ENCODE assay signal across 9 mouse cellular contexts in genomic region chr1:55838168-55838567, GRCm38 (mm10).
A peak's percentile ranks its signal among the peaks of the same experiment; 100 is the strongest.
DNase-seq lines count a peak whose midpoint lies in the region; ATAC-seq and TF ChIP-seq lines count a peak whose summit lies in the region.
"Had no signal": no experiment of that assay in that cellular context is flagged by ENCODE, and none has a peak within 500 bp of the region (broad histone marks: within the 10 kb centered on the region; RNA-seq: fewer than 3 reads in every experiment).

No protein-coding gene starts in this region.

- H3K36me3 ChIP-seq in forebrain, embryonic 12.5 days (replicated peaks) = no peaks in the 10 kb centered on the region
- no peaks in the 10 kb centered on the region for H3K36me3 ChIP-seq in hindbrain, embryonic 14.5 days (replicated peaks; ENCODE audit: control insufficient read depth, insufficient read depth)
- H3K36me3 ChIP-seq in midbrain, embryonic 11.5 days (ENCODE audit: control insufficient read depth, insufficient read depth, low read length) = no peaks in the 10 kb centered on the region
- H3K36me3 ChIP-seq in stomach, postnatal 0 days (ENCODE audit: control insufficient read depth, insufficient read depth, low read length) = no peaks in the 10 kb centered on the region
- H3K36me3 ChIP-seq: embryonic facial prominence, embryonic 15.5 days had no signal

- H3K9ac ChIP-seq in forebrain, embryonic 12.5 days = no peak overlapping the region
- no peak overlapping the region for H3K9ac ChIP-seq in hindbrain, embryonic 14.5 days
- H3K9ac ChIP-seq in midbrain, embryonic 11.5 days (ENCODE audit: low read length) = no peak overlapping the region
- no peak overlapping the region for H3K9ac ChIP-seq in stomach, postnatal 0 days (ENCODE audit: low read length)
- H3K9ac ChIP-seq: embryonic facial prominence, embryonic 15.5 days had no signal

- H3K4me3 ChIP-seq in forebrain, embryonic 12.5 days (replicated peaks) = no peak overlapping the region
- H3K4me3 ChIP-seq in hindbrain, embryonic 14.5 days (replicated peaks; ENCODE audit: low read length) = no peak overlapping the region
- no peak overlapping the region for H3K4me3 ChIP-seq in midbrain, embryonic 11.5 days (ENCODE audit: low read depth, low read length)
- H3K4me3 ChIP-seq in stomach, postnatal 0 days (ENCODE audit: low read depth, low read length) = no peak overlapping the region
- H3K4me3 ChIP-seq: embryonic facial prominence, embryonic 15.5 days had no signal

- no peaks in the 10 kb centered on the region for H3K4me1 ChIP-seq in forebrain, embryonic 12.5 days
- H3K4me1 ChIP-seq in hindbrain, embryonic 14.5 days (replicated peaks; ENCODE audit: control insufficient read depth, insufficient read depth, low read length) = no peaks in the 10 kb centered on the region
- no peaks in the 10 kb centered on the region for H3K4me1 ChIP-seq in midbrain, embryonic 11.5 days (ENCODE audit: control insufficient read depth, insufficient read depth, low read length)
- no peaks in the 10 kb centered on the region for H3K4me1 ChIP-seq in stomach, postnatal 0 days (replicated peaks; ENCODE audit: control insufficient read depth, insufficient read depth)
- H3K4me1 ChIP-seq: embryonic facial prominence, embryonic 15.5 days had no signal

- no peaks in the 10 kb centered on the region for H3K27me3 ChIP-seq in forebrain, embryonic 12.5 days
- H3K27me3 ChIP-seq in hindbrain, embryonic 14.5 days (ENCODE audit: control insufficient read depth, insufficient read depth, low read length) = no peaks in the 10 kb centered on the region
- no peaks in the 10 kb centered on the region for H3K27me3 ChIP-seq in midbrain, embryonic 11.5 days (ENCODE audit: control insufficient read depth, insufficient read depth, low read length)
- no peaks in the 10 kb centered on the region for H3K27me3 ChIP-seq in stomach, postnatal 0 days (ENCODE audit: control insufficient read depth, insufficient read depth, low read length)
- H3K27me3 ChIP-seq: embryonic facial prominence, embryonic 15.5 days had no signal

- DNase-seq in ovary, postnatal 36 days (ENCODE audit: low spot score) = peak; percentile 41
- DNase-seq in ovary, postnatal 10 days (ENCODE audit: low spot score) = no peak
- DNase-seq in brain, embryonic 18.5 days (ENCODE audit: low read depth, low spot score) = peak; percentile 42
- peak; percentile 82 for DNase-seq in hindbrain, embryonic 14.5 days (ENCODE audit: low spot score)
- peak; percentile 59 for DNase-seq in left cerebral cortex, adult 11 months (ENCODE audit: low spot score)
- peak; percentile 92 for DNase-seq in midbrain, embryonic 11.5 days (ENCODE audit: low spot score, missing footprints)
- DNase-seq in stomach, postnatal 0 days (ENCODE audit: low spot score) = peak; percentile 49

- peak; percentile 23; the same call in 1 of the 2 replicates for ATAC-seq in forebrain, embryonic 12.5 days (ENCODE audit: low FRiP score)
- ATAC-seq in hindbrain, embryonic 14.5 days (ENCODE audit: low FRiP score) = peak; percentile 48; the same call in 1 of the 2 replicates
- ATAC-seq in midbrain, embryonic 11.5 days (ENCODE audit: low FRiP score) = no peak
- no peak for ATAC-seq in stomach, postnatal 0 days (ENCODE audit: low FRiP score, low TSS enrichment)

- no peaks in the 10 kb centered on the region for H3K9me3 ChIP-seq in forebrain, embryonic 12.5 days
- H3K9me3 ChIP-seq in hindbrain, embryonic 14.5 days (ENCODE audit: control insufficient read depth, low read length) = no peaks in the 10 kb centered on the region
- no peaks in the 10 kb centered on the region for H3K9me3 ChIP-seq in midbrain, embryonic 11.5 days (ENCODE audit: control insufficient read depth, low read length)
- H3K9me3 ChIP-seq in stomach, postnatal 0 days (ENCODE audit: control insufficient read depth, low read length) = no peaks in the 10 kb centered on the region
- H3K9me3 ChIP-seq: embryonic facial prominence, embryonic 15.5 days had no signal

- H3K4me2 ChIP-seq in forebrain, embryonic 12.5 days = no peak overlapping the region
- H3K4me2 ChIP-seq in hindbrain, embryonic 14.5 days (replicated peaks) = no peak overlapping the region
- H3K4me2 ChIP-seq in midbrain, embryonic 11.5 days = no peak overlapping the region
- H3K4me2 ChIP-seq in stomach, postnatal 0 days (replicated peaks; ENCODE audit: low read depth) = no peak overlapping the region
- H3K4me2 ChIP-seq: embryonic facial prominence, embryonic 15.5 days had no signal

- peak; percentile 86 for TF ChIP-seq CTCF in stomach, postnatal 0 days (IDR thresholded peaks at IDR 0.05; ENCODE audit: low read depth)

- TF ChIP-seq EP300 in stomach, postnatal 0 days (optimal IDR thresholded peaks at IDR 0.05) = no peak

- no peak overlapping the region for H3K27ac ChIP-seq in forebrain, embryonic 12.5 days
- no peak overlapping the region for H3K27ac ChIP-seq in hindbrain, embryonic 14.5 days
- no peak overlapping the region for H3K27ac ChIP-seq in midbrain, embryonic 11.5 days (ENCODE audit: low read depth, low read length)
- no peak overlapping the region for H3K27ac ChIP-seq in stomach, postnatal 0 days (replicated peaks)
- H3K27ac ChIP-seq: embryonic facial prominence, embryonic 15.5 days had no signal

- 5% methylated on average over 2 of the region's 2 CpGs for WGBS in forebrain, embryonic 12.5 days
- 6% methylated on average over 2 of the region's 2 CpGs for WGBS in hindbrain, embryonic 14.5 days
- WGBS in midbrain, embryonic 11.5 days = 2% methylated on average over 2 of the region's 2 CpGs
- WGBS in stomach, postnatal 0 days = 0% methylated on average over 2 of the region's 2 CpGs

Comparison
In these comparisons a context has a peak if more than half of its experiments do, and no peak if none do; other contexts are left out.
1. ATAC-seq: peak in forebrain, embryonic 12.5 days (single experiment) and hindbrain, embryonic 14.5 days (single experiment); none in midbrain, embryonic 11.5 days (single experiment) and stomach, postnatal 0 days (single experiment).